Mouse (Mus musculus): ENCODE measurements around the gene Bcor. TPM values are rescaled to one million over a fixed set of nuclear protein-coding genes. Genes with fewer than 3 reads are reported as not detected.

Gene Bcor
- total and polyA plus RNA-seq, 3 experiments: 70.0 to 177 (median 80.8) TPM

GRCm38 (mm10) chrX:11999951-12000350 is 160.2 kb downstream of the Bcor start:
- no peak for DNase-seq (ENCODE audit: low spot score)
- no peaks in the 10 kb centered on the region for H3K27me3 ChIP-seq (ENCODE audit: insufficient read depth, low read length)
- no peaks in the 10 kb centered on the region for H3K9me3 ChIP-seq (replicated peaks)
- TF ChIP-seq GATA2 (IDR thresholded peaks at IDR 0.05; ENCODE audit: borderline replicate concordance, low read depth, low read length): no peak
- peak overlapping the region; percentile 33; the same call in 1 of the 2 replicates for H3K4me3 ChIP-seq (ENCODE audit: low read depth, low read length)
- ATAC-seq (ENCODE audit: extremely low read depth, insufficient number of reproducible peaks, low FRiP score, poor library complexity, severe bottlenecking): no peak
- peaks cover 82% of the 10 kb centered on the region for H3K4me1 ChIP-seq (ENCODE audit: insufficient read depth, low read depth, low read length)
- no peaks in the 10 kb centered on the region for H3K36me3 ChIP-seq (replicated peaks)

- peak; percentile 17; the same call in 1 of the 2 replicates for ATAC-seq (ENCODE audit: extremely low read depth, insufficient number of reproducible peaks, low FRiP score, poor library complexity, severe bottlenecking)
- DNase-seq (ENCODE audit: low spot score): peak; percentile 65
- peak overlapping the region; percentile 68 for H3K4me3 ChIP-seq (ENCODE audit: low read depth, low read length)
- no peaks in the 10 kb centered on the region for H3K9me3 ChIP-seq (replicated peaks)
- peaks cover 80% of the 10 kb centered on the region for H3K4me1 ChIP-seq (ENCODE audit: insufficient read depth, low read depth, low read length)
- TF ChIP-seq GATA1 (IDR thresholded peaks at IDR 0.05; ENCODE audit: borderline replicate concordance, low read length): no peak
- TF ChIP-seq CTCF (IDR thresholded peaks at IDR 0.05; ENCODE audit: low read depth, low read length): no peak
- TF ChIP-seq GATA2 (IDR thresholded peaks at IDR 0.05; ENCODE audit: borderline replicate concordance, low read depth, low read length): no peak
- no peak for TF ChIP-seq TAL1 (conservative IDR thresholded peaks at IDR 0.05; ENCODE audit: low read depth, low read length)
- no peak for TF ChIP-seq POLR2AphosphoS5 (IDR thresholded peaks at IDR 0.05; ENCODE audit: insufficient replicate concordance, low read depth, low read length)
- no peaks in the 10 kb centered on the region for H3K27me3 ChIP-seq (ENCODE audit: insufficient read depth, low read length)
- no peaks in the 10 kb centered on the region for H3K36me3 ChIP-seq (replicated peaks)
Measured at GRCm38 (mm10) chrX:11998934-11999336, 161.2 kb downstream of the Bcor start.

- Histone ChIP-seq H3K36me3 (replicated peaks) (no peaks in the 10 kb centered on the region), H3K9me3 (replicated peaks) (no peaks in the 10 kb centered on the region), H3K27me3 (ENCODE audit: insufficient read depth, low read length) (no peaks in the 10 kb centered on the region), H3K4me1 (ENCODE audit: insufficient read depth, low read depth, low read length) (peaks cover 72% of the 10 kb centered on the region), H3K4me3 (ENCODE audit: low read depth, low read length) (no peak overlapping the region)
- ATAC-seq (ENCODE audit: extremely low read depth, insufficient number of reproducible peaks, low FRiP score, poor library complexity, severe bottlenecking) (no peak), DNase-seq (ENCODE audit: low spot score) (no peak)
- TF ChIP-seq GATA2 (IDR thresholded peaks at IDR 0.05; ENCODE audit: borderline replicate concordance, low read depth, low read length): no peak
- TF ChIP-seq CTCF (IDR thresholded peaks at IDR 0.05; ENCODE audit: low read depth, low read length): no peak
- TF ChIP-seq POLR2AphosphoS5 (IDR thresholded peaks at IDR 0.05; ENCODE audit: insufficient replicate concordance, low read depth, low read length): no peak
- TF ChIP-seq GATA1 (IDR thresholded peaks at IDR 0.05; ENCODE audit: borderline replicate concordance, low read length): no peak
- no peak for TF ChIP-seq TAL1 (conservative IDR thresholded peaks at IDR 0.05; ENCODE audit: low read depth, low read length)
Measured at GRCm38 (mm10) chrX:11996891-11997290, 163.3 kb downstream of the Bcor start.

- no peak for DNase-seq (ENCODE audit: low spot score)
- no peak for TF ChIP-seq POLR2AphosphoS5 (IDR thresholded peaks at IDR 0.05; ENCODE audit: insufficient replicate concordance, low read depth, low read length)
- TF ChIP-seq TAL1 (conservative IDR thresholded peaks at IDR 0.05; ENCODE audit: low read depth, low read length): no peak
- no peak for TF ChIP-seq CTCF (IDR thresholded peaks at IDR 0.05; ENCODE audit: low read depth, low read length)
- no peak for TF ChIP-seq GATA2 (IDR thresholded peaks at IDR 0.05; ENCODE audit: borderline replicate concordance, low read depth, low read length)
- no peak for TF ChIP-seq GATA1 (IDR thresholded peaks at IDR 0.05; ENCODE audit: borderline replicate concordance, low read length)
- Histone ChIP-seq H3K4me3 (ENCODE audit: low read depth, low read length) (no peak overlapping the region), H3K9me3 (replicated peaks) (no peaks in the 10 kb centered on the region), H3K4me1 (ENCODE audit: insufficient read depth, low read depth, low read length) (peaks cover 67% of the 10 kb centered on the region), H3K36me3 (replicated peaks) (no peaks in the 10 kb centered on the region), H3K27me3 (ENCODE audit: insufficient read depth, low read length) (no peaks in the 10 kb centered on the region)
- no peak for ATAC-seq (ENCODE audit: extremely low read depth, insufficient number of reproducible peaks, low FRiP score, poor library complexity, severe bottlenecking)
Measured at GRCm38 (mm10) chrX:11996489-11996888, 163.7 kb downstream of the Bcor start.

- Histone ChIP-seq H3K36me3 (replicated peaks) (peaks cover 6% of the 10 kb centered on the region), H3K4me1 (ENCODE audit: insufficient read depth, low read depth, low read length) (peaks cover 65% of the 10 kb centered on the region), H3K9me3 (replicated peaks) (no peaks in the 10 kb centered on the region), H3K27me3 (ENCODE audit: insufficient read depth, low read length) (no peaks in the 10 kb centered on the region), H3K4me3 (ENCODE audit: low read depth, low read length) (no peak overlapping the region; the same call in 1 of the 2 replicates)
- ATAC-seq (ENCODE audit: extremely low read depth, insufficient number of reproducible peaks, low FRiP score, poor library complexity, severe bottlenecking): peak; percentile 92
- DNase-seq (ENCODE audit: low spot score): no peak
- TF ChIP-seq CTCF (IDR thresholded peaks at IDR 0.05; ENCODE audit: low read depth, low read length) (no peak), TAL1 (conservative IDR thresholded peaks at IDR 0.05; ENCODE audit: low read depth, low read length) (peak; percentile 83)
Measured at GRCm38 (mm10) chrX:11993641-11994419, 166.3 kb downstream of the Bcor start.

GRCm38 (mm10) chrX:11989471-11989870 is 170.7 kb downstream of the Bcor start:
- H3K9me3 ChIP-seq (replicated peaks): no peaks in the 10 kb centered on the region
- DNase-seq (ENCODE audit: low spot score) (no peak), ATAC-seq (ENCODE audit: extremely low read depth, insufficient number of reproducible peaks, low FRiP score, poor library complexity, severe bottlenecking) (no peak)
- no peak overlapping the region for H3K4me3 ChIP-seq (ENCODE audit: low read depth, low read length)
- H3K27me3 ChIP-seq (ENCODE audit: insufficient read depth, low read length): no peaks in the 10 kb centered on the region
- peaks cover 6% of the 10 kb centered on the region for H3K36me3 ChIP-seq (replicated peaks)
- peaks cover 48% of the 10 kb centered on the region for H3K4me1 ChIP-seq (ENCODE audit: insufficient read depth, low read depth, low read length)
- TF ChIP-seq GATA1 (IDR thresholded peaks at IDR 0.05; ENCODE audit: borderline replicate concordance, low read length) (no peak), POLR2AphosphoS5 (IDR thresholded peaks at IDR 0.05; ENCODE audit: insufficient replicate concordance, low read depth, low read length) (no peak), GATA2 (IDR thresholded peaks at IDR 0.05; ENCODE audit: borderline replicate concordance, low read depth, low read length) (no peak), CTCF (IDR thresholded peaks at IDR 0.05; ENCODE audit: low read depth, low read length) (no peak)

Measured in G1E (cell line).